In the genomic region with DNA sequence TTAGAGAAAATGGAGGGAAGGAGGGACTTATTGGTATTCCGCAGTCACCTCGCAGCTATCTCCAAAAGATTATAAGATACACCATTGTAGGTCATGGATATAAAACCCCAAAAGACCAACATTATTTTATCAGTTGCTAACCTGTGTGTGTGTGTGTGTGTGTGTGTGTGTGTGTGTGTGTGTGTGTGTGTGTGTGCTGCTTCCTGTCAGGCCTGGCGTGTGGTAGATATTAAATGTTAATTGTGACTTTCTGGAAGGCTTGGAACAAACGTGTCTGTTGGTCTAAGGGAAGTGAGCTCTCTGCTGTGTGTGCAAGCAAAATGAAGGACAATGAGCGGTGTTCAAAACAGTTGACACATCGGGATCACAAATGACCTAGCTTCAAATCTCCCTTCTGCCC, we compare ENCODE assay signal across 15 mouse cellular contexts.
"Had no signal": no experiment of that assay in that cellular context is flagged by ENCODE, and none has a peak within 500 bp of the region (broad histone marks: within the 10 kb centered on the region; RNA-seq: fewer than 3 reads in every experiment).

No protein-coding gene starts in this region.

- H3K9me3 ChIP-seq: lung, embryonic 15.5 days; midbrain, embryonic 13.5 days; midbrain, embryonic 15.5 days; neural tube, embryonic 12.5 days; stomach, embryonic 15.5 days had no signal

- DNase-seq: lung, adult 18-20 months; lung, postnatal 14 days; lung, postnatal 36 days; right cerebral cortex, postnatal 14 days; thymus, adult 2 months; thymus, postnatal 25 days; thymus, postnatal 4 days had no signal

- H3K9ac ChIP-seq: lung, embryonic 15.5 days; midbrain, embryonic 13.5 days; midbrain, embryonic 15.5 days; neural tube, embryonic 12.5 days; stomach, embryonic 15.5 days had no signal

- H3K4me1 ChIP-seq: lung, embryonic 15.5 days; midbrain, embryonic 13.5 days; midbrain, embryonic 15.5 days; neural tube, embryonic 12.5 days; stomach, embryonic 15.5 days had no signal

- H3K36me3 ChIP-seq: lung, embryonic 15.5 days; midbrain, embryonic 13.5 days; midbrain, embryonic 15.5 days; neural tube, embryonic 12.5 days; stomach, embryonic 15.5 days had no signal

- ATAC-seq: lung, postnatal 0 days; midbrain, embryonic 13.5 days; midbrain, embryonic 15.5 days had no signal

- H3K27me3 ChIP-seq: lung, embryonic 15.5 days; midbrain, embryonic 13.5 days; midbrain, embryonic 15.5 days; neural tube, embryonic 12.5 days; stomach, embryonic 15.5 days had no signal

- H3K27ac ChIP-seq: lung, embryonic 15.5 days; macrophage; midbrain, embryonic 13.5 days; midbrain, embryonic 15.5 days; neural tube, embryonic 12.5 days; stomach, embryonic 15.5 days; stomach, postnatal 0 days had no signal

- H3K4me3 ChIP-seq: lung, embryonic 15.5 days; midbrain, embryonic 13.5 days; midbrain, embryonic 15.5 days; neural tube, embryonic 12.5 days; stomach, embryonic 15.5 days had no signal
